Mouse (Mus musculus): ENCODE results near the gene Ano1. TPM values are rescaled to one million over a fixed set of nuclear protein-coding genes. Genes with fewer than 3 reads are reported as not detected.

Gene Ano1
- polyA plus RNA-seq, 1 experiment: 1.7 TPM

- no peak for TF ChIP-seq GATA1 (IDR thresholded peaks at IDR 0.05; ENCODE audit: low read length)
Observed at GRCm38 (mm10) chr7:144636000-144636399, 115.8 kb downstream of the Ano1 start.

GRCm38 (mm10) chr7:144634875-144635274 lies 116.9 kb downstream of the Ano1 start:
- TF ChIP-seq GATA1 (IDR thresholded peaks at IDR 0.05; ENCODE audit: low read length): no peak

GRCm38 (mm10) chr7:144634450-144634849 lies 117.3 kb downstream of the Ano1 start:
- no peak for TF ChIP-seq GATA1 (IDR thresholded peaks at IDR 0.05; ENCODE audit: low read length)

GRCm38 (mm10) chr7:144632321-144632720 lies 119.5 kb downstream of the Ano1 start:
- TF ChIP-seq GATA1 (IDR thresholded peaks at IDR 0.05; ENCODE audit: low read length): no peak

- TF ChIP-seq GATA1 (IDR thresholded peaks at IDR 0.05; ENCODE audit: low read length): no peak
Observed at GRCm38 (mm10) chr7:144630622-144631021, 121.2 kb downstream of the Ano1 start.

GRCm38 (mm10) chr7:144628334-144628915 lies 123.3 kb downstream of the Ano1 start:
- TF ChIP-seq GATA1 (IDR thresholded peaks at IDR 0.05; ENCODE audit: low read length): no peak

- no peak for TF ChIP-seq GATA1 (IDR thresholded peaks at IDR 0.05; ENCODE audit: low read length)
Observed at GRCm38 (mm10) chr7:144627606-144628333, 124.0 kb downstream of the Ano1 start.

GRCm38 (mm10) chr7:144626042-144626441 lies 125.7 kb downstream of the Ano1 start:
- no peak for TF ChIP-seq GATA1 (IDR thresholded peaks at IDR 0.05; ENCODE audit: low read length)

GRCm38 (mm10) chr7:144620721-144621681 lies 130.8 kb downstream of the Ano1 start:
- no peak for TF ChIP-seq GATA1 (IDR thresholded peaks at IDR 0.05; ENCODE audit: low read length)

GRCm38 (mm10) chr7:144620315-144620714 lies 131.5 kb downstream of the Ano1 start:
- no peak for TF ChIP-seq GATA1 (IDR thresholded peaks at IDR 0.05; ENCODE audit: low read length)

- TF ChIP-seq GATA1 (IDR thresholded peaks at IDR 0.05; ENCODE audit: low read length): no peak
Observed at GRCm38 (mm10) chr7:144615343-144615742, 136.4 kb downstream of the Ano1 start.

GRCm38 (mm10) chr7:144612829-144613228 lies 138.9 kb downstream of the Ano1 start:
- no peak for TF ChIP-seq GATA1 (IDR thresholded peaks at IDR 0.05; ENCODE audit: low read length)

GRCm38 (mm10) chr7:144612351-144612750 lies 139.4 kb downstream of the Ano1 start:
- no peak for TF ChIP-seq GATA1 (IDR thresholded peaks at IDR 0.05; ENCODE audit: low read length)

- TF ChIP-seq GATA1 (IDR thresholded peaks at IDR 0.05; ENCODE audit: low read length): no peak
Observed at GRCm38 (mm10) chr7:144611595-144611994, 140.2 kb downstream of the Ano1 start.

- TF ChIP-seq GATA1 (IDR thresholded peaks at IDR 0.05; ENCODE audit: low read length): no peak
Observed at GRCm38 (mm10) chr7:144609568-144609967, 142.2 kb downstream of the Ano1 start.

GRCm38 (mm10) chr7:144607862-144608261 lies 143.9 kb downstream of the Ano1 start:
- TF ChIP-seq GATA1 (IDR thresholded peaks at IDR 0.05; ENCODE audit: low read length): no peak

All from G1E-ER4 (cell line).